Mouse (Mus musculus) stomach, embryonic 15.5 days (tissue): ENCODE measurements at regions not wholly inside any gene's neighbourhood (a gene's known extent, or its start where the extent isn't known, plus 50 kb on each side); places are given as distances from the start of the nearest gene placed in this dataset.
"Not testable (repeated sequence)": the region's sequence is repeated elsewhere in the genome, so short reads cannot be mapped to it uniquely, and the experiment has no call there.

Experiments used
- ATAC-seq: fragments of 200-750 bp; cut with Nextera tagmentation; 2 replicates; pipeline ENCODE4 v1.8.0; 2017; ENCODE audit warnings: low read depth, moderate number of reproducible peaks, moderate TSS enrichment; ENCODE audit not compliant: insufficient read depth, low FRiP score
- H3K27ac ChIP-seq: fragments of 300-500 bp; sonication (generic); 2 replicates; pipeline ENCODE4 v1.5.1; 2015; ENCODE audit warnings: mild to moderate bottlenecking, inconsistent platforms
- H3K27me3 ChIP-seq: fragments of 300-500 bp; sonication (generic); replicated peaks from 2 replicates; pipeline ENCODE4 v1.6.1; 2015; ENCODE audit warnings: inconsistent platforms
- H3K36me3 ChIP-seq: fragments of 300-500 bp; sonication (generic); 2 replicates; pipeline ENCODE4 v1.6.1; 2015; ENCODE audit warnings: inconsistent platforms
- H3K4me1 ChIP-seq: fragments of 300-500 bp; sonication (generic); 2 replicates; pipeline ENCODE4 v1.6.1; 2015; ENCODE audit warnings: inconsistent platforms
- H3K4me2 ChIP-seq: fragments of 300-500 bp; sonication (generic); 2 replicates; pipeline ENCODE4 v1.6.1; 2015; ENCODE audit warnings: mild to moderate bottlenecking, inconsistent platforms
- H3K4me3 ChIP-seq: fragments of 300-500 bp; sonication (generic); replicated peaks from 2 replicates; pipeline ENCODE4 v1.5.1; 2015; ENCODE audit warnings: inconsistent platforms
- H3K9ac ChIP-seq: fragments of 300-500 bp; sonication (generic); 2 replicates; pipeline ENCODE4 v1.6.1; 2015; ENCODE audit warnings: inconsistent platforms
- H3K9me3 ChIP-seq: fragments of 300-500 bp; sonication (generic); 2 replicates; pipeline ENCODE4 v1.6.1; 2016; ENCODE audit warnings: inconsistent platforms
- WGBS: fragments of 180-500 bp; shearing (Covaris S2); methylation state at CpG from one replicate; pipeline ENCODE4 v1.1.7; 2015; 5-methylcytosine and 5-hydroxymethylcytosine counted together

- no peaks in the 10 kb centered on the region for H3K4me1 ChIP-seq
- WGBS: 74% methylated on average over 3 of the region's 3 CpGs
Observed at GRCm38 (mm10) chr16:12652180-12652579, 457.3 kb upstream of the Ercc4 start.

GRCm38 (mm10) chr16:12673656-12674055 lies 435.8 kb upstream of the Ercc4 start:
- H3K4me3 ChIP-seq, H3K36me3 ChIP-seq, H3K4me2 ChIP-seq, H3K27ac ChIP-seq, H3K9ac ChIP-seq, ATAC-seq, H3K27me3 ChIP-seq, H3K9me3 ChIP-seq, H3K4me1 ChIP-seq: not testable (repeated sequence)
- WGBS: 78% methylated on average over 1 of the region's 1 CpGs

More at GRCm38 (mm10) chr16:12652180-12652579, 457.3 kb upstream of the Ercc4 start:
- Histone ChIP-seq H3K4me3 (no peak overlapping the region), H3K27me3 (no peaks in the 10 kb centered on the region), H3K9me3 (no peaks in the 10 kb centered on the region), H3K4me2 (no peak overlapping the region), H3K9ac (no peak overlapping the region), H3K27ac (no peak overlapping the region), H3K36me3 (no peaks in the 10 kb centered on the region)
- ATAC-seq: no peak

- ATAC-seq: no peak
- Histone ChIP-seq H3K9ac (no peak overlapping the region), H3K4me3 (no peak overlapping the region), H3K4me2 (no peak overlapping the region), H3K27me3 (no peaks in the 10 kb centered on the region), H3K9me3 (no peaks in the 10 kb centered on the region), H3K27ac (no peak overlapping the region), H3K4me1 (no peaks in the 10 kb centered on the region), H3K36me3 (no peaks in the 10 kb centered on the region)
- WGBS: 88% methylated on average over 2 of the region's 2 CpGs
Observed at GRCm38 (mm10) chr16:12681474-12681873, 428.0 kb upstream of the Ercc4 start.

DNA sequence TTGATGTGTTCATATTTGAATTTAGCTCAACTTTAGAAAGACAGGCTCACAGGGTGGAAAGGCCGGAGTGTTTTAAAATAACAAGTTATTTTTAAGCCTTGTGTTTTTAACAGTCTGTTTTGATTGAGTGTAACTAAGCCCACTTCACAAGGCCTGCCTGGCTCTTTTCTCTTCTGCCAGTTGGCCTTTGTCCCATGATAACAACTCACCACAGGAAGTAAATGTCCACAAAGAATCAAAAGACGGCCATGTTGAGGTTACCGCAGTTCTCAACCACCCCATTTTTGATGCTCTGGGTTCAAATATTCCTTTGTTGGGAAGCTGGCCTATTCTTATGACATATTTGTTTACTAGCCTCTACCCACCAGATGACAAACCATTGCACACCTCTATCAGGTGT lies 423.7 kb upstream of the Ercc4 start:
- Histone ChIP-seq H3K4me3 (no peak overlapping the region), H3K9me3 (no peaks in the 10 kb centered on the region), H3K27ac (no peak overlapping the region), H3K9ac (no peak overlapping the region), H3K27me3 (no peaks in the 10 kb centered on the region), H3K4me2 (no peak overlapping the region), H3K36me3 (no peaks in the 10 kb centered on the region), H3K4me1 (no peaks in the 10 kb centered on the region)
- 73% methylated on average over 3 of the region's 3 CpGs for WGBS
- ATAC-seq: no peak

GRCm38 (mm10) chr16:12691776-12692175 lies 417.7 kb upstream of the Ercc4 start:
- no peak overlapping the region for H3K4me2 ChIP-seq
- no peaks in the 10 kb centered on the region for H3K27me3 ChIP-seq
- no peak for ATAC-seq
- H3K36me3 ChIP-seq: no peaks in the 10 kb centered on the region
- H3K9ac ChIP-seq: no peak overlapping the region
- no peaks in the 10 kb centered on the region for H3K9me3 ChIP-seq
- H3K4me3 ChIP-seq: no peak overlapping the region
- 27% methylated on average over 3 of the region's 3 CpGs for WGBS
- no peak overlapping the region for H3K27ac ChIP-seq
- no peaks in the 10 kb centered on the region for H3K4me1 ChIP-seq

DNA sequence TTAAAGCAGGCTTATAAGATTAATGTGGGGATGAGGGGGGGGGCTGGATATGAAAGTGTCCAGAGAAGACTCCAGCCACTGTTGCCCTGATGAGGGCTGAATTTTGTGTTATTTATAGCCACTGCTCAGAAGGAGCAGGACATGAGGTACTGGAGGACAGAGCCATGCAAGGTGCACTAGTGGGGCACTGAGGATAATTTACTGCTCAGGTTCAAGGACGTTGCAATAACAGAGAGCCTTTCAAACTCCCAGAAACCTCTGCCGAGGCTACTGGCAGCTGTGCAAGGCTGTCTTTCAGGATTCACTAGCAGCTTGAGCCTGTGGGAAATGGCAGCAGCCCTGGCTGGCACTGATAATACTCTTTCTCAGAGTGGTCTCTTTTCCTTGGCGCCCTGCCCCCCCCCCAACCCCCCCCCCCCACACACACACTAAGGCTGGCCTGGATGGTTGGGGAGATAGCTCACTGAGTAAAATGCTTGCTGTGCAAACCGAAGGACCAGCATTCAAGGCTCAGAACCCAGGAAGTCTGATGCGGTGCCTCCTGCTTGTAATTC lies 416.7 kb upstream of the Ercc4 start:
- no peaks in the 10 kb centered on the region for H3K9me3 ChIP-seq
- WGBS: 56% methylated on average over 5 of the region's 5 CpGs
- H3K4me2 ChIP-seq: no peak overlapping the region
- H3K9ac ChIP-seq: no peak overlapping the region
- no peaks in the 10 kb centered on the region for H3K4me1 ChIP-seq
- no peaks in the 10 kb centered on the region for H3K27me3 ChIP-seq
- no peaks in the 10 kb centered on the region for H3K36me3 ChIP-seq
- H3K4me3 ChIP-seq: no peak overlapping the region
- no peak overlapping the region for H3K27ac ChIP-seq
- ATAC-seq: no peak

DNA sequence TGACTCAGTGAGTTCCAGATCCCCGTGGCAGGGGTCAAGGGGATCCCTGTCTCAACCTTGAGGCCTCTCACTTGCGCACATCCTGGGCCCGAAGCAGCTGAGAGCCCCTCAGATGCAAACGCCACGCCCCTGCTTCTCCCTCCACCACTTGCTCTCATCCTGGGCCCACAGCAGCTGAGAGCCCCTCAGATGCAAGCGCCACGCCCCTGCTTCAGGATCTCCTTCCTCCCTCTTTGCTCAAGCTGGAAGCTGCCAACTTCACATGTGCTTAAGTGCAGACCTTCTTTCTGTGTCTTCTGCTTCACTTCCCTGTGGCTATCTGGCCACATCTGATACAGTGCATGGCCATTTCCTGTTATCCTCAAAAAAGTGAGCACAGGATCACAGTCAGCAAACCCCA lies 416.1 kb upstream of the Ercc4 start:
- H3K36me3 ChIP-seq: no peaks in the 10 kb centered on the region
- WGBS: 52% methylated on average over 7 of the region's 7 CpGs
- no peaks in the 10 kb centered on the region for H3K9me3 ChIP-seq
- H3K27ac ChIP-seq: no peak overlapping the region
- no peak overlapping the region for H3K4me3 ChIP-seq
- H3K4me1 ChIP-seq: no peaks in the 10 kb centered on the region
- no peak overlapping the region for H3K4me2 ChIP-seq
- no peak overlapping the region for H3K9ac ChIP-seq
- no peaks in the 10 kb centered on the region for H3K27me3 ChIP-seq
- ATAC-seq: no peak

- H3K27ac ChIP-seq: no peak overlapping the region
- H3K9me3 ChIP-seq: no peaks in the 10 kb centered on the region
- H3K27me3 ChIP-seq: no peaks in the 10 kb centered on the region
- ATAC-seq: no peak
- no peaks in the 10 kb centered on the region for H3K36me3 ChIP-seq
- no peak overlapping the region for H3K4me3 ChIP-seq
- 72% methylated on average over 3 of the region's 3 CpGs for WGBS
- no peaks in the 10 kb centered on the region for H3K4me1 ChIP-seq
- H3K9ac ChIP-seq: no peak overlapping the region
- H3K4me2 ChIP-seq: no peak overlapping the region
Observed at GRCm38 (mm10) chr16:12694646-12695045, 414.8 kb upstream of the Ercc4 start.

- Histone ChIP-seq H3K27ac (no peak overlapping the region), H3K9me3 (no peaks in the 10 kb centered on the region), H3K4me2 (no peak overlapping the region), H3K4me3 (no peak overlapping the region), H3K36me3 (no peaks in the 10 kb centered on the region), H3K27me3 (no peaks in the 10 kb centered on the region), H3K9ac (no peak overlapping the region), H3K4me1 (no peaks in the 10 kb centered on the region)
- ATAC-seq: peak; percentile 58; the same call in 1 of the 2 replicates
- WGBS: 81% methylated on average over 10 of the region's 10 CpGs
Observed at GRCm38 (mm10) chr16:12696939-12697621, 412.4 kb upstream of the Ercc4 start.

DNA sequence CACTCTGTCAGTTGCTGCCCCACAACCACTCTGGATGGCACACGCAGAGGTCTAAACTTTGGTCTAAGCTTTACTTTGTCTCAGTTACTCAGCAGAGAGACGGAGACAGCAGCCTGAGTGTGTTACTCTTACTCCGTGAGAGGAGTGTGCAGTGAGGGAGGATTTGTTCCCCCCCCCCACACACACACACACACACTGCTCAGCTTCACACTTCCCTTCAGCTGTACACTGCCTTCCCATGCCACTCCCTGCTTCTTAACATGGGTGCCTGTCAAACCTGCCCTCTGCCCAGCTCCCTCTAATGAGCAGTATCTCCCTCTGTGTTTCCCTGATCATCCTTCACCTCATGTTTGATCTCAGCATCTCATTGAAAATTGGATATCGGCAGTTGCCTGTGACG lies 409.9 kb upstream of the Ercc4 start:
- Histone ChIP-seq H3K4me2 (no peak overlapping the region), H3K36me3 (no peaks in the 10 kb centered on the region), H3K4me3 (no peak overlapping the region), H3K27me3 (no peaks in the 10 kb centered on the region), H3K4me1 (no peaks in the 10 kb centered on the region), H3K9me3 (no peaks in the 10 kb centered on the region), H3K27ac (no peak overlapping the region), H3K9ac (no peak overlapping the region)
- WGBS: 81% methylated on average over 5 of the region's 5 CpGs
- no peak for ATAC-seq

GRCm38 (mm10) chr16:12700088-12700487 lies 409.4 kb upstream of the Ercc4 start:
- no peaks in the 10 kb centered on the region for H3K4me1 ChIP-seq
- H3K4me3 ChIP-seq: no peak overlapping the region
- no peaks in the 10 kb centered on the region for H3K36me3 ChIP-seq
- H3K9me3 ChIP-seq: no peaks in the 10 kb centered on the region
- no peaks in the 10 kb centered on the region for H3K27me3 ChIP-seq
- H3K4me2 ChIP-seq: no peak overlapping the region
- no peak for ATAC-seq
- H3K27ac ChIP-seq: no peak overlapping the region
- no peak overlapping the region for H3K9ac ChIP-seq
- 92% methylated on average over 10 of the region's 10 CpGs for WGBS

- Histone ChIP-seq H3K4me1 (no peaks in the 10 kb centered on the region), H3K9me3 (no peaks in the 10 kb centered on the region), H3K27ac (no peak overlapping the region), H3K36me3 (no peaks in the 10 kb centered on the region), H3K9ac (no peak overlapping the region), H3K4me2 (no peak overlapping the region), H3K4me3 (no peak overlapping the region), H3K27me3 (no peaks in the 10 kb centered on the region)
- WGBS: 77% methylated on average over 9 of the region's 9 CpGs
- no peak for ATAC-seq
Observed at GRCm38 (mm10) chr16:12703818-12704590, 405.5 kb upstream of the Ercc4 start.
